Mouse (Mus musculus) common myeloid progenitor, adult 5-6 weeks (primary cell): ENCODE results near the gene Sgpp1. TPM values are rescaled to one million over a fixed set of nuclear protein-coding genes. Genes with fewer than 3 reads are reported as not detected.

ENCODE experiments used
- total RNA-seq: library from RNA; stranded (forward); fragments of 200-1000, 187-1606 nt; gene quantifications from 2 replicates; pipeline ENCODE4 v1.2.3, GENCODE M21; 2017

The Sgpp1 gene
- total RNA-seq, 1 experiment from 2014 or later = 47.1 TPM

Other genes with a start within 250 kb of the Sgpp1 start
- gene Ppp2r5e, start 139.5 kb downstream of the Sgpp1 start, total RNA-seq = 26.7 and 36.4 TPM in 2 replicates
- gene Wdr89, start 66.2 kb downstream of the Sgpp1 start, total RNA-seq = 20.1 and 31.7 TPM in 2 replicates
- gene Syne2, start 82.4 kb upstream of the Sgpp1 start, total RNA-seq = 12.2 and 13.8 TPM in 2 replicates